Mouse (Mus musculus) CH12.LX (cell line): ENCODE measurements at regions not wholly inside any gene's neighbourhood (a gene's known extent, or its start where the extent isn't known, plus 50 kb on each side); places are given as distances from the start of the nearest gene placed in this dataset.

Experiments used
- CTCF ChIP-seq, 2 experiments: IDR thresholded peaks in 1 of 2; conservative IDR thresholded peaks in 1 of 2; 2 replicates each; pipeline ENCODE4 v1.5.1; 2011 to 2012; ENCODE audit warnings: low read depth in 2 of 2, low read length in 2 of 2, improper control_type of control experiment in 1 of 2, inconsistent platforms in 1 of 2, mild to moderate bottlenecking in 1 of 2, moderate library complexity in 1 of 2
- EP300 ChIP-seq: IDR thresholded peaks from 2 replicates; pipeline ENCODE4 v1.6.1; 2011; ENCODE audit warnings: low read length, improper control_type of control experiment
- MEF2A ChIP-seq: IDR thresholded peaks from 2 replicates; pipeline ENCODE4 v1.6.1; 2014; ENCODE audit warnings: low read depth, mild to moderate bottlenecking, inconsistent platforms, low read length, improper control_type of control experiment, borderline replicate concordance
- POLR2A ChIP-seq: IDR thresholded peaks from 2 replicates; pipeline ENCODE4 v1.6.1; 2011; ENCODE audit warnings: low read depth, mild to moderate bottlenecking, improper control_type of control experiment, low read length
- RCOR1 ChIP-seq: conservative IDR thresholded peaks from 2 replicates; pipeline ENCODE4 v1.6.1; 2012; ENCODE audit warnings: low read depth, mild to moderate bottlenecking, inconsistent platforms, low read length, improper control_type of control experiment

GRCm38 (mm10) chr13:19966566-19966965, 123.8 kb upstream of the Elmo1 start:
- TF ChIP-seq POLR2A = no peak
- TF ChIP-seq CTCF (conservative IDR thresholded peaks at IDR 0.05 in 1 of 2, IDR thresholded peaks at IDR 0.05 in 1 of 2; ENCODE audit: low read depth in 2 of 2, low read length in 2 of 2) = no peak
- no peak for TF ChIP-seq RCOR1
- no peak for TF ChIP-seq MEF2A
- no peak for TF ChIP-seq EP300
